Mouse (Mus musculus): ENCODE data around the gene Ost4. TPM values are rescaled to one million over a fixed set of nuclear protein-coding genes. Genes with fewer than 3 reads are reported as not detected.

Gene Ost4
- polyA plus RNA-seq, 1 experiment, result 422 TPM

GRCm38 (mm10) chr5:30950451-30950850 lies 42.9 kb upstream of the Ost4 start:
- Histone ChIP-seq H3K27ac (ENCODE audit: insufficient read depth, low read depth, low read length) (peak overlapping the region; percentile 66), H3K4me3 (ENCODE audit: insufficient read depth, low read depth, low read length) (peak overlapping the region; percentile 97), H3K36me3 (ENCODE audit: control insufficient read depth, insufficient read depth, low read length) (no peaks in the 10 kb centered on the region; the same call in 1 of the 2 replicates), H3K4me1 (ENCODE audit: control insufficient read depth, insufficient read depth, low read length) (peaks cover 17% of the 10 kb centered on the region), H3K27me3 (replicated peaks; ENCODE audit: control insufficient read depth, insufficient read depth, low read length) (no peaks in the 10 kb centered on the region)
- peak; percentile 51 for DNase-seq
- TF ChIP-seq POLR2A (IDR thresholded peaks at IDR 0.05; ENCODE audit: low read depth, low read length) (no peak), CTCF (conservative IDR thresholded peaks at IDR 0.05; ENCODE audit: insufficient read depth, insufficient read length, low read depth, low read length) (no peak)
- WGBS, result 40% methylated on average over 4 of the region's 4 CpGs

GRCm38 (mm10) chr5:30949654-30950326 lies 42.2 kb upstream of the Ost4 start:
- under 1% methylated on average over 31 of the region's 31 CpGs for WGBS
- peaks cover 18% of the 10 kb centered on the region for H3K4me1 ChIP-seq (ENCODE audit: control insufficient read depth, insufficient read depth, low read length)
- peak overlapping the region; percentile 88 for H3K27ac ChIP-seq (ENCODE audit: insufficient read depth, low read depth, low read length)
- no peaks in the 10 kb centered on the region for H3K27me3 ChIP-seq (replicated peaks; ENCODE audit: control insufficient read depth, insufficient read depth, low read length)
- H3K4me3 ChIP-seq (ENCODE audit: insufficient read depth, low read depth, low read length), result peak overlapping the region; percentile 97
- peak; percentile 97 for DNase-seq
- H3K36me3 ChIP-seq (ENCODE audit: control insufficient read depth, insufficient read depth, low read length), result no peaks in the 10 kb centered on the region; the same call in 1 of the 2 replicates
- TF ChIP-seq POLR2A (IDR thresholded peaks at IDR 0.05; ENCODE audit: low read depth, low read length) (peak; percentile 59), CTCF (conservative IDR thresholded peaks at IDR 0.05; ENCODE audit: insufficient read depth, insufficient read length, low read depth, low read length) (no peak)

- H3K27ac ChIP-seq (ENCODE audit: insufficient read depth, low read depth, low read length), result peak overlapping the region; percentile 88
- 61% methylated on average over 5 of the region's 5 CpGs for WGBS
- peak; percentile 84 for DNase-seq
Observed at GRCm38 (mm10) chr5:30948620-30949019, 41.0 kb upstream of the Ost4 start.

GRCm38 (mm10) chr5:30944956-30945781 lies 37.6 kb upstream of the Ost4 start, which contains the start of gene Cgref1:
Cgref1 (minus strand) TSS chr5:30945591.
- DNase-seq, result peak; percentile 87
- Histone ChIP-seq H3K27me3 (replicated peaks; ENCODE audit: control insufficient read depth, insufficient read depth, low read length) (no peaks in the 10 kb centered on the region), H3K4me3 (ENCODE audit: insufficient read depth, low read depth, low read length) (peak within 1 kb of the TSS; percentile 63), H3K4me1 (ENCODE audit: control insufficient read depth, insufficient read depth, low read length) (peaks cover 11% of the 10 kb centered on the region), H3K36me3 (ENCODE audit: control insufficient read depth, insufficient read depth, low read length) (no peaks in the 10 kb centered on the region), H3K27ac (ENCODE audit: insufficient read depth, low read depth, low read length) (peak within 1 kb of the TSS; percentile 96)
- 8% methylated on average over 44 of the region's 44 CpGs for WGBS
- TF ChIP-seq POLR2A (IDR thresholded peaks at IDR 0.05; ENCODE audit: low read depth, low read length) (no peak), CTCF (conservative IDR thresholded peaks at IDR 0.05; ENCODE audit: insufficient read depth, insufficient read length, low read depth, low read length) (peak; percentile 51)

More at GRCm38 (mm10) chr5:30948620-30949019, 41.0 kb upstream of the Ost4 start:
- Histone ChIP-seq H3K4me1 (ENCODE audit: control insufficient read depth, insufficient read depth, low read length) (peaks cover 18% of the 10 kb centered on the region), H3K27me3 (replicated peaks; ENCODE audit: control insufficient read depth, insufficient read depth, low read length) (no peaks in the 10 kb centered on the region), H3K4me3 (ENCODE audit: insufficient read depth, low read depth, low read length) (no peak overlapping the region), H3K36me3 (ENCODE audit: control insufficient read depth, insufficient read depth, low read length) (no peaks in the 10 kb centered on the region)
- TF ChIP-seq CTCF (conservative IDR thresholded peaks at IDR 0.05; ENCODE audit: insufficient read depth, insufficient read length, low read depth, low read length) (no peak), POLR2A (IDR thresholded peaks at IDR 0.05; ENCODE audit: low read depth, low read length) (no peak)

GRCm38 (mm10) chr5:30944344-30944743 lies 36.8 kb upstream of the Ost4 start:
- Histone ChIP-seq H3K27ac (ENCODE audit: insufficient read depth, low read depth, low read length) (peak overlapping the region; percentile 96), H3K36me3 (ENCODE audit: control insufficient read depth, insufficient read depth, low read length) (no peaks in the 10 kb centered on the region), H3K4me1 (ENCODE audit: control insufficient read depth, insufficient read depth, low read length) (peaks cover 9% of the 10 kb centered on the region), H3K4me3 (ENCODE audit: insufficient read depth, low read depth, low read length) (peak overlapping the region; percentile 63), H3K27me3 (replicated peaks; ENCODE audit: control insufficient read depth, insufficient read depth, low read length) (no peaks in the 10 kb centered on the region)
- TF ChIP-seq CTCF (conservative IDR thresholded peaks at IDR 0.05; ENCODE audit: insufficient read depth, insufficient read length, low read depth, low read length) (no peak), POLR2A (IDR thresholded peaks at IDR 0.05; ENCODE audit: low read depth, low read length) (no peak)
- WGBS, result 71% methylated on average over 6 of the region's 6 CpGs
- peak; percentile 78 for DNase-seq

- 84% methylated on average over 2 of the region's 2 CpGs for WGBS
- peak; percentile 75 for DNase-seq
- H3K4me3 ChIP-seq (ENCODE audit: insufficient read depth, low read depth, low read length), result no peak overlapping the region
Observed at GRCm38 (mm10) chr5:30943004-30943403, 35.4 kb upstream of the Ost4 start.

More at GRCm38 (mm10) chr5:30943004-30943403, 35.4 kb upstream of the Ost4 start:
- Histone ChIP-seq H3K36me3 (ENCODE audit: control insufficient read depth, insufficient read depth, low read length) (no peaks in the 10 kb centered on the region), H3K4me1 (ENCODE audit: control insufficient read depth, insufficient read depth, low read length) (peaks cover 3% of the 10 kb centered on the region), H3K27ac (ENCODE audit: insufficient read depth, low read depth, low read length) (no peak overlapping the region), H3K27me3 (replicated peaks; ENCODE audit: control insufficient read depth, insufficient read depth, low read length) (no peaks in the 10 kb centered on the region)
- TF ChIP-seq POLR2A (IDR thresholded peaks at IDR 0.05; ENCODE audit: low read depth, low read length) (no peak), CTCF (conservative IDR thresholded peaks at IDR 0.05; ENCODE audit: insufficient read depth, insufficient read length, low read depth, low read length) (peak; percentile 69)
